Mouse (Mus musculus) forebrain, embryonic 15.5 days (tissue): ENCODE results near the gene Dgkh. TPM values are rescaled to one million over a fixed set of nuclear protein-coding genes. Genes with fewer than 3 reads are reported as not detected.
"Not testable (repeated sequence)": the region's sequence is repeated elsewhere in the genome, so short reads cannot be mapped to it uniquely, and the experiment has no call there.

Experiments used
- ATAC-seq: fragments of 200-750 bp; cut with Nextera tagmentation; replicated peaks from 2 replicates; pipeline ENCODE4 v1.8.0; 2017; ENCODE audit warnings: mild to moderate bottlenecking, moderate TSS enrichment, moderate library complexity
- H3K27ac ChIP-seq: fragments of 300-500 bp; sonication (generic); replicated peaks from 2 replicates; pipeline ENCODE4 v1.5.1; 2015; ENCODE audit warnings: mild to moderate bottlenecking, inconsistent platforms
- H3K27me3 ChIP-seq: fragments of 300-500 bp; sonication (generic); 2 replicates; pipeline ENCODE4 v1.6.1; 2015; ENCODE audit warnings: inconsistent platforms
- H3K36me3 ChIP-seq: fragments of 300-500 bp; sonication (generic); 2 replicates; pipeline ENCODE4 v1.6.1; 2015; ENCODE audit warnings: mild to moderate bottlenecking, inconsistent platforms
- H3K4me1 ChIP-seq: fragments of 300-500 bp; sonication (generic); 2 replicates; pipeline ENCODE4 v1.6.1; 2015; ENCODE audit warnings: inconsistent platforms
- H3K4me2 ChIP-seq: fragments of 300-500 bp; sonication (generic); replicated peaks from 2 replicates; pipeline ENCODE4 v1.6.1; 2015; ENCODE audit warnings: mild to moderate bottlenecking, inconsistent platforms
- H3K4me3 ChIP-seq: fragments of 300-500 bp; sonication (generic); 2 replicates; pipeline ENCODE4 v1.5.1; 2015; ENCODE audit warnings: mild to moderate bottlenecking, inconsistent platforms
- H3K9ac ChIP-seq: fragments of 300-500 bp; sonication (generic); replicated peaks from 2 replicates; pipeline ENCODE4 v1.6.1; 2015; ENCODE audit warnings: mild to moderate bottlenecking, inconsistent platforms
- H3K9me3 ChIP-seq: fragments of 300-500 bp; sonication (generic); 2 replicates; pipeline ENCODE4 v1.6.1; 2016; ENCODE audit warnings: inconsistent platforms
- WGBS: fragments of 180-500 bp; shearing (Covaris S2); methylation state at CpG from one replicate; pipeline ENCODE4 v1.1.7; 2015; ENCODE audit warnings: mixed read lengths; 5-methylcytosine and 5-hydroxymethylcytosine counted together
- polyA plus RNA-seq: library from polyadenylated mRNA; unstranded; fragments of >200 nt; fragmentation: Nextera tagmentation; extraction: Ambion mirVana; gene quantifications from 2 replicates; pipeline ENCODE4 v1.2.1, GENCODE M21; 2015

Gene Dgkh
- polyA plus RNA-seq, 1 experiment from 2014 or later = 2.6 TPM

- no peaks in the 10 kb centered on the region for H3K36me3 ChIP-seq
- peaks cover 3% of the 10 kb centered on the region; the same call in 1 of the 2 replicates for H3K27me3 ChIP-seq
- H3K4me3 ChIP-seq = no peak overlapping the region
- no peak overlapping the region for H3K4me2 ChIP-seq
- no peaks in the 10 kb centered on the region for H3K9me3 ChIP-seq
- no peak for ATAC-seq
- 64% methylated on average over 5 of the region's 5 CpGs for WGBS
- no peak overlapping the region for H3K9ac ChIP-seq
- no peak overlapping the region for H3K27ac ChIP-seq
- peaks cover 20% of the 10 kb centered on the region for H3K4me1 ChIP-seq
Observed at GRCm38 (mm10) chr14:78734605-78735004, 2.0 kb upstream of the Dgkh start.

GRCm38 (mm10) chr14:78734203-78734602 lies 1.6 kb upstream of the Dgkh start:
- H3K4me2 ChIP-seq, H3K27me3 ChIP-seq, H3K9me3 ChIP-seq, H3K27ac ChIP-seq, H3K9ac ChIP-seq, H3K36me3 ChIP-seq, ATAC-seq, H3K4me3 ChIP-seq: not testable (repeated sequence)
- peaks cover 20% of the 10 kb centered on the region for H3K4me1 ChIP-seq
- 35% methylated on average over 5 of the region's 5 CpGs for WGBS

GRCm38 (mm10) chr14:78733366-78734076 lies 945 bp upstream of the Dgkh start:
- H3K27me3 ChIP-seq = peaks cover 3% of the 10 kb centered on the region; the same call in 1 of the 2 replicates
- H3K36me3 ChIP-seq = no peaks in the 10 kb centered on the region
- H3K27ac ChIP-seq = peak overlapping the region; percentile 90
- peaks cover 20% of the 10 kb centered on the region for H3K4me1 ChIP-seq
- ATAC-seq = no peak
- H3K4me3 ChIP-seq = peak overlapping the region; percentile 62
- peak overlapping the region; percentile 92 for H3K4me2 ChIP-seq
- H3K9ac ChIP-seq = peak overlapping the region; percentile 94
- WGBS = 9% methylated on average over 12 of the region's 12 CpGs
- H3K9me3 ChIP-seq = no peaks in the 10 kb centered on the region

GRCm38 (mm10) chr14:78731852-78732616 lies 542 bp downstream of the Dgkh start:
- peak overlapping the region; percentile 94 for H3K9ac ChIP-seq
- H3K27ac ChIP-seq = peak overlapping the region; percentile 90
- under 1% methylated on average over 68 of the region's 90 CpGs for WGBS
- no peaks in the 10 kb centered on the region for H3K36me3 ChIP-seq
- ATAC-seq = peak; percentile 69
- peak overlapping the region; percentile 92 for H3K4me2 ChIP-seq
- peaks cover 3% of the 10 kb centered on the region; the same call in 1 of the 2 replicates for H3K27me3 ChIP-seq
- H3K9me3 ChIP-seq = no peaks in the 10 kb centered on the region
- peaks cover 20% of the 10 kb centered on the region for H3K4me1 ChIP-seq
- H3K4me3 ChIP-seq = peak overlapping the region; percentile 62

DNA sequence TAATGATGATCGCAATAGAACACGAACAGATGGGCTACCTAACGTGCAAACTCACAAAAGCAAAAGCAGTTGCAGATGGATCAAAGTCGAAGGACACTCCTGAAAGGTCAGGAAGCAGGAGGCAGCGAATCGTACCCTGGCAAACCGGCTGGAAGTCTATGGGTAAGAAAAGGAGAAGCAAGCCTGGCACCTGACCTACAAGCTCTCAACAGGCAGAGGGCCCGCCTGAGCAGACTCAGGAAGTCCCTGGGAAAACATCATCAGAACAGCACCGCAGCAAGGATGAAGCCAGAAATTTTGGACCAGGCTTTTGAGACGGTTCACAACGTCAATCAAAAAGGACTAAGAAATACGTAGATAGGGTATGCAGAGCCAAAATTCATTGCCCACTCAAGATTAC lies 1.3 kb downstream of the Dgkh start:
- Histone ChIP-seq H3K9me3 (no peaks in the 10 kb centered on the region), H3K27me3 (peaks cover 5% of the 10 kb centered on the region; the same call in 1 of the 2 replicates), H3K4me1 (peaks cover 20% of the 10 kb centered on the region), H3K4me3 (peak overlapping the region; percentile 62), H3K27ac (no peak overlapping the region), H3K4me2 (peak overlapping the region; percentile 92), H3K36me3 (no peaks in the 10 kb centered on the region), H3K9ac (peak overlapping the region; percentile 94)
- WGBS = 8% methylated on average over 12 of the region's 12 CpGs
- no peak for ATAC-seq

GRCm38 (mm10) chr14:78725976-78726375 lies 6.6 kb downstream of the Dgkh start:
- 0 out of 2 replicates have a peak overlapping the region, but pooled peaks have one; percentile 57 for H3K9ac ChIP-seq
- peaks cover 20% of the 10 kb centered on the region for H3K4me1 ChIP-seq
- H3K4me3 ChIP-seq = peak overlapping the region; percentile 55; the same call in 1 of the 2 replicates
- H3K9me3 ChIP-seq = no peaks in the 10 kb centered on the region
- no peak for ATAC-seq
- H3K27me3 ChIP-seq = peaks cover 8% of the 10 kb centered on the region; the same call in 1 of the 2 replicates
- H3K4me2 ChIP-seq = peak overlapping the region; percentile 95
- no peaks in the 10 kb centered on the region for H3K36me3 ChIP-seq
- H3K27ac ChIP-seq = no peak overlapping the region
- 21% methylated on average over 13 of the region's 13 CpGs for WGBS

GRCm38 (mm10) chr14:78725307-78725956 lies 7.1 kb downstream of the Dgkh start:
- H3K36me3 ChIP-seq = no peaks in the 10 kb centered on the region
- peak overlapping the region; percentile 55 for H3K4me3 ChIP-seq
- peak; percentile 60; the same call in 1 of the 2 replicates for ATAC-seq
- peaks cover 8% of the 10 kb centered on the region; the same call in 1 of the 2 replicates for H3K27me3 ChIP-seq
- peak overlapping the region; percentile 57 for H3K9ac ChIP-seq
- H3K4me2 ChIP-seq = peak overlapping the region; percentile 95
- no peaks in the 10 kb centered on the region for H3K9me3 ChIP-seq
- H3K27ac ChIP-seq = no peak overlapping the region
- H3K4me1 ChIP-seq = peaks cover 20% of the 10 kb centered on the region
- WGBS = 4% methylated on average over 26 of the region's 26 CpGs

DNA sequence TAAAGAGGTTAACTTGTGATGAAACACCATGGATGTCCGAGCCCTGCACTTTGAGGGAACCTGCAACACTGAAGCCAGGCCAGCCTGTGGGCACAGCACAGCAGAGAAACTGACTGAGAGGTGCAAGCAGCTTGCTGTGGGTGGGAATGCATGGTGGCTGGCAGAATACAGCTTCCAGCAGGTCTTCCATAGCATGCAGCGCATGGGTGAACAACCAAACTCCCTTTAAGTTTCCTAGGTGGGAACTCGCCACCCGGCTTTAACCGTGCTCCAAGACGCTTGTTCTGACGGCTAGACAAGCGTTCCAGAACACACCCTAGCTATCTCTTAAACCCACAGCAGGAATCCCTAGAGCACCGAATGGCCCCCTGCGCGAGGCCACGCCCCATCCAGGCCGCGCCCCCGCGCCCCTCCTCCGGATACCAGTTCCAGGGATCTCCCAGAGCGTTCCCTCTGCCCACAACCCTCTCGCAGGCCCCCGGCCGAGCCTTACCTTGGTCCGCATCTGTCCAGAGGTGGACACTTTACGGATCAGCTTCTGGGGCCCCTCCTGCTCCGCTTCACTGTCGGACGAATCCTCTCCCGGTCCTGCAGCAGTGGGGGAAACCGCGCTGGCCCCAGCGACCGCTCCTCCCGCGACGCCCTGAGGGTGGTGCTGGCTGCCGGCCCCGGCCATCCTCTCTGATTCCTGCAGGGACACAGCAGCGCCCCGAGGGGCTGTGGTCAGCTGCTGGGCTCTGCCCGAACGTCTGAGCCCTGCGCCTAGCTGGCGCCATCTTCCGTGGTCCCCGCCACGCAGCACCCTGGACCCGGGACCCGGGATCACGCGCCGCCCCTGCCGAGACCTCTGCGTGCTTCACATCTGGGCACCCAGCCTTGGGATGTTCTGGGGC lies 7.9 kb downstream of the Dgkh start:
- H3K27ac ChIP-seq = no peak overlapping the region
- WGBS = 1% methylated on average over 52 of the region's 52 CpGs
- 0 out of 2 replicates have a peak, but pooled peaks cover 5% of the 10 kb centered on the region for H3K27me3 ChIP-seq
- peak overlapping the region; percentile 55 for H3K4me3 ChIP-seq
- peak; percentile 80 for ATAC-seq
- H3K9me3 ChIP-seq = no peaks in the 10 kb centered on the region
- H3K4me2 ChIP-seq = peak overlapping the region; percentile 95
- no peaks in the 10 kb centered on the region for H3K36me3 ChIP-seq
- peaks cover 18% of the 10 kb centered on the region for H3K4me1 ChIP-seq
- peak overlapping the region; percentile 57 for H3K9ac ChIP-seq

DNA sequence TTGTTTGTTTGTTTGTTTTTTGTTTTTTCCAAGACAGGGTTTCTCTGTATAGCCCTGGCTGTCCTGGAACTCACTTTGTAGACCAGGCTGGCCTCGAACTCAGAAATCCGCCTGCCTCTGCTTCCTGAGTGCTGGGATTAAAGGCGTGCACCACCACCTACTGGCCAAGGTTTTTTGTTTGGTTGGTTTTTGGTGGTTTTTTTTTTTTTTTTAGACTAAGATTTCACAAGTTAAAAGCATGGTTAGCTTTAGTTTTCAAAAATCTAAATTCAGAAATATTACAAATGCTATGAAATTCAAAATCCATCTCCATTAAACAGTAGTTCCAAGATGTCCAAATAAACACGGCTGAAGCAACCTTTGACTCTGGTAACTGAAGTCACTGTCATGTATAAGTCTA lies 8.9 kb downstream of the Dgkh start:
- not testable (repeated sequence) for H3K36me3 ChIP-seq, ATAC-seq, H3K27ac ChIP-seq, H3K9ac ChIP-seq, H3K9me3 ChIP-seq, H3K27me3 ChIP-seq, H3K4me3 ChIP-seq, H3K4me2 ChIP-seq
- peaks cover 18% of the 10 kb centered on the region for H3K4me1 ChIP-seq
- WGBS = 91% methylated on average over 4 of the region's 4 CpGs

DNA sequence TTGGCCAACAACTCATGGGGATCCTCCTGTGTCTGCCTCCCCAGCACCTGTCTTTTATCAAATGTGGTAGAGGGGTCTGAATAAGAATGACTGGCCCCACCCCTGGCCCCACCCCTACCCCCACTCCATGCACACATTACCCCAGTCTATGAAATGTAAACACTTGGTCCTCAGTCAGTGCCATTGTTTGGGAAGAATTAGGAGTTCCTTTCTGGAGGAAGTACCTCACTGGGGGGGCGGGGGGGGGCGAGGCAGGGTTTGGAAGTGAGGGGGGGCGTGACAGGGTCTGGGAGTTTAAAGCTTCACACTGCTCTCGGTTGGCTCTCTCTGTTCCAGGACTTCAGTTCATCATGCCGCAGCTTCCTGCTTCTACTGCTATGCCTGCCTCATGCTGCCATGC lies 10.5 kb downstream of the Dgkh start:
- Histone ChIP-seq H3K27me3 (0 out of 2 replicates have a peak, but pooled peaks cover 5% of the 10 kb centered on the region), H3K36me3 (no peaks in the 10 kb centered on the region), H3K4me2 (no peak overlapping the region), H3K9me3 (no peaks in the 10 kb centered on the region), H3K9ac (no peak overlapping the region), H3K27ac (no peak overlapping the region), H3K4me3 (no peak overlapping the region), H3K4me1 (peaks cover 18% of the 10 kb centered on the region)
- no peak for ATAC-seq
- 84% methylated on average over 5 of the region's 5 CpGs for WGBS

DNA sequence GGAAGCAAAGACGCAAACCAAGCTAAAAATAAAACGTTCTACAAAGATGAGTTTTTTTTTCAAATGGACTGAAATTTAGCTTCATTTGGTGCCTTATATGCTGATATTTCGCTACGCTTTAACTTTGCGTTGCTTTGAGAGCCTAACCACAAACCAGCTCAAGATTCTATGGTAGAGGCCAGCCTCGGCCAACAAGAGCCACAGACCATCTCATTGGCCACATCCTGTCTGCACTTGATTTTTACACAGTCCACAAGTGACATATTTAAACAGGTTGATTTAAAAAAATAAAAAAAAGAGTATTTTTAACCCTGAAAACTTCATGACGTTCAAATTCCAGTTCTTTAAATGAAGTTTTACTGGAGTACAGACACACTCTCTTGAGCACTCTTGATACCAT lies 16.5 kb downstream of the Dgkh start:
- Histone ChIP-seq H3K9ac (no peak overlapping the region), H3K4me1 (no peaks in the 10 kb centered on the region), H3K9me3 (no peaks in the 10 kb centered on the region), H3K4me2 (no peak overlapping the region), H3K36me3 (no peaks in the 10 kb centered on the region), H3K4me3 (no peak overlapping the region), H3K27ac (no peak overlapping the region), H3K27me3 (no peaks in the 10 kb centered on the region)
- no peak for ATAC-seq
- WGBS = 94% methylated on average over 7 of the region's 7 CpGs
